Mouse (Mus musculus) erythroblast, embryonic 14.5 days (primary cell): ENCODE data around the gene Rapgef6. TPM values are rescaled to one million over a fixed set of nuclear protein-coding genes. Genes with fewer than 3 reads are reported as not detected.

ENCODE experiments used
- H3K27me3 ChIP-seq: 2 replicates; pipeline ENCODE4 v1.6.1; 2012; ENCODE audit warnings: inconsistent platforms; ENCODE audit not compliant: control insufficient read depth
- H3K36me3 ChIP-seq: 2 replicates; pipeline ENCODE4 v1.6.1; 2012; ENCODE audit warnings: mild to moderate bottlenecking, inconsistent platforms; ENCODE audit not compliant: control insufficient read depth
- H3K4me1 ChIP-seq: 2 replicates; pipeline ENCODE4 v1.6.1; 2012; ENCODE audit warnings: inconsistent platforms; ENCODE audit not compliant: control insufficient read depth
- H3K4me3 ChIP-seq: replicated peaks from 2 replicates; pipeline ENCODE3; 2012; ENCODE audit warnings: moderate library complexity, mild to moderate bottlenecking, inconsistent platforms
- H3K9me3 ChIP-seq: 2 replicates; pipeline ENCODE4 v1.6.1; 2012; ENCODE audit warnings: low read length, inconsistent platforms, mixed read lengths; ENCODE audit not compliant: control insufficient read depth
- GATA1 ChIP-seq: IDR thresholded peaks from 2 replicates; pipeline ENCODE4 v1.6.1; 2012; ENCODE audit warnings: low read length, inconsistent platforms, mixed read lengths
- TAL1 ChIP-seq: IDR thresholded peaks from 3 replicates; pipeline ENCODE4 v1.6.1; 2012; ENCODE audit warnings: low read length, inconsistent platforms, mixed read lengths
- polyA plus RNA-seq: library from polyadenylated mRNA; stranded (reverse); fragments of >175 nt; gene quantifications from 2 replicates; pipeline ENCODE4 v1.2.3, GENCODE M21; 2012

The Rapgef6 gene
- polyA plus RNA-seq, 1 experiment: 0.55 TPM

DNA sequence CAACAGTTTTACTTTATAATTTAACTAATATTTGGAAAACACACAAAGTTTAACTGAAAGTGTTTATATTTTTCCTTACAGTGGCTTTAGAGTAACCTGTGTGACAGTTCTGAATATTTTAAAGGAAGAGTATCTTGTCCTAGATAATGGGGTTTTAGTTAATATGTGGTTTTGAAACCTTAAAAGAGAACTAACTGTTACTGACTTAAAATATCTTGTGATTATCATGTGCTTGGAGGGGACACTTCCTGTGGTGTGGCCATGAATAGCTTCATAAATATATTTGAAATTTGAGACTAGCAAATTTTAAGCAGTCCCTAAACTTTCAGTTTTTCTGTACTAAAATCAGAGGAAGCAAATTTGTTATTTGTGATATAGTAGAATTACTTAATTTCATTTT, 125.9 kb downstream of the Rapgef6 start:
- Histone ChIP-seq H3K36me3 (peaks cover 50% of the 10 kb centered on the region), H3K4me3 (no peak overlapping the region)

DNA sequence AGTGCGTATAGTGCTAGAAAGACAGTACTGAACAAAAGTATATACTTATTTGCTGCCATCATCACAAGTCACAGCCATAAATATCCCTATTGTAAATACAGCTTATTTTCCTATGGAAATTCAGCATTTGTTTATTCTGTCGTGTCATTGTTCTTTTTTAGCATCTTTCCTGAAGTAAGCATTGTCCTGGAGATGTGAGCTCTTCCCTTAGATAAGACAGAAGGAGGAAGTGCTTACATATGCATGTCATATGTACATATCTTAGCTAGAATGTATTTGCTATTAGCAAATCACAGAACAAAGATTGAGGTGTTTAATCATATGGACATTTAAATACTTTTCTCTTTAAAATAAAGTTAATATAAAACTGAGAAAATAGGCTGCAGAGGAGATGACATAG, 132.8 kb downstream of the Rapgef6 start:
- H3K4me3 ChIP-seq: no peak overlapping the region
- H3K4me1 ChIP-seq: no peaks in the 10 kb centered on the region
- peaks cover 69% of the 10 kb centered on the region for H3K36me3 ChIP-seq
- H3K27me3 ChIP-seq: no peaks in the 10 kb centered on the region
- TF ChIP-seq GATA1 (no peak), TAL1 (no peak)
- H3K9me3 ChIP-seq: no peaks in the 10 kb centered on the region

More for the DNA sequence above, 125.9 kb downstream of the Rapgef6 start:
- Histone ChIP-seq H3K9me3 (no peaks in the 10 kb centered on the region), H3K4me1 (no peaks in the 10 kb centered on the region), H3K27me3 (no peaks in the 10 kb centered on the region)
- TF ChIP-seq TAL1 (no peak), GATA1 (no peak)

DNA sequence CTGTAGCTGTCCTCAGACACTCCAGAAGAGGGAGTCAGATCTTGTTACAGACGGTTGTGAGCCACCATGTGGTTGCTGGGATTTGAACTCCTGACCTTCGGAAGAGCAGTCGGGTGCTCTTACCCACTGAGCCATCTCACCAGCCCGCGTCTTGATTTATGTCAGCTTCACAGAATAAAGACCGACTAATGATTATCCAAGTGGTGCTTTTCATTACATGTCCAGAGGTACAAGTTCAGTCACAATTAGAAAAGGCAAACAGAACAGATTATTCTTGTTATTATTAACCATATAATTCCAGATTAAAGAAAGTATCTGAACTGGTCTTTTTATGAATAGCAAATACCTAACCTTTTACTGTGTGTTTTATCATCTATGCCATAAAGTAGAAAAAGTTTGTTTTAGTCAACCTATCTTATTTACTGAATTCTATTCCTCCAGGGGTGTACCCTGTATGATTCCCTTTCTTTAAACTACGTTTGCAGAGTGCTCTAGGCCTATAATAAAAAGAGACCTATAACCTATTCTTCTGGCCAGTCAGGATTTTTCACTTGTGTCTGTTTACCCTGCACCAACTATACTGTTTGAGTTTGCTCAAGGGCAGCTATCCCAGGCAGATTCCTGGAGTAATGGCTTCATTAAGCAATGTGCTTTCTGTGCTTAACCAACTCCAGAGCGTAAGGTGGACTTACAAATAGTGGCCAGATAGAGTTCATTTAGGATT, 151.1 kb downstream of the Rapgef6 start:
- Histone ChIP-seq H3K4me1 (no peaks in the 10 kb centered on the region), H3K4me3 (no peak overlapping the region), H3K27me3 (no peaks in the 10 kb centered on the region), H3K36me3 (peaks cover 63% of the 10 kb centered on the region), H3K9me3 (no peaks in the 10 kb centered on the region)
- TF ChIP-seq GATA1 (no peak), TAL1 (no peak)

DNA sequence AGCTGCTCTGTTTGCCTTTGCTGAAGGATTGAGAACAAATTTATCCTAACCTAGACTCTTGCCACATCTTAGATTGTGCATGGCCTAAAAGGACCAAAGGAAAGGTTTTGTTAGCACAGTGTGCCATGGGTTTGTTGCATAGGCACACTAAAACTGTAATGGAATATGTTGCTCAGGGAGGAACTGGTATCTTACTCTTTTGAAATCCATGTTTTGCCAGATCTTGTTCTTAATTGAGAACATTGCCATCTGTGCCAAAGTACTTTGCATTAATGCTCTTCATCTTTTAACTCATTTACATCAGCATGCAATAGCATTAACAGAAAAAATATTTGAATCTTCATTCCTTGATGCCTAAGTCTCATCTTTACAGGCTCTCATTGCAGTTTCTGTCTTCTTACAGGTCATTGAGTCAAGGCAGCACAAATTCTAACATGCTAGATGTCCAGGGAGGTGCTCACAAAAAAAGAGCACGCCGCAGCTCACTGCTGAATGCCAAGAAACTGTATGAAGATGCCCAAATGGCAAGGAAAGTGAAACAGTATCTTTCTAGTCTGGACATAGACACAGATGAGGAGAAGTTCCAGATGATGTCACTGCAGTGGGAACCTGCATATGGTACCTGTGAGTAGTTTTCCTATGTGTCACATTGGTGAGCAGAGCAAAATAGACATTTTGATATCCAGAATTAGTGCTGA, 153.3 kb downstream of the Rapgef6 start:
- no peak for TF ChIP-seq GATA1
- no peak for TF ChIP-seq TAL1
- Histone ChIP-seq H3K4me1 (no peaks in the 10 kb centered on the region), H3K27me3 (no peaks in the 10 kb centered on the region), H3K4me3 (no peak overlapping the region), H3K36me3 (peaks cover 67% of the 10 kb centered on the region), H3K9me3 (no peaks in the 10 kb centered on the region)

DNA sequence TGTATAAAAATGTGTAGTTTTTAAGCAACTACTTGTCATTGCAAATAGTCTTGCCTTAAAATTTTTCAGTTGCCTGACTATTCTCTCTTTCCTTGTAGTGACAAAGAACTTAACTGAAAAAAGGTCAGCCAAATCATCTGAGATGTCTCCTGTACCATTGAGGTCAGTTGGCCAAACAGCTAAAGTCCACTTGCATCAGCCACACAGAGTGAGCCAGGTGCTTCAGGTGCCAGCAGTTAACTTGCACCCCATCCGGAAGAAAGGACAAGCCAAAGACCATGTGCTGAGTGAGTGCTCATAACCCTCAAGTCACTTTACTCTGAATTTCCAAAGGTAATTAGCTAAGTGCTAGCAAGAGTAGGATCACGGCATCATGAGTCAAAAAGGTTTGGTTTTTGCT, 156.5 kb downstream of the Rapgef6 start:
- Histone ChIP-seq H3K36me3 (peaks cover 80% of the 10 kb centered on the region), H3K27me3 (no peaks in the 10 kb centered on the region), H3K4me1 (no peaks in the 10 kb centered on the region), H3K4me3 (no peak overlapping the region), H3K9me3 (no peaks in the 10 kb centered on the region)
- TF ChIP-seq TAL1 (no peak), GATA1 (no peak)

DNA sequence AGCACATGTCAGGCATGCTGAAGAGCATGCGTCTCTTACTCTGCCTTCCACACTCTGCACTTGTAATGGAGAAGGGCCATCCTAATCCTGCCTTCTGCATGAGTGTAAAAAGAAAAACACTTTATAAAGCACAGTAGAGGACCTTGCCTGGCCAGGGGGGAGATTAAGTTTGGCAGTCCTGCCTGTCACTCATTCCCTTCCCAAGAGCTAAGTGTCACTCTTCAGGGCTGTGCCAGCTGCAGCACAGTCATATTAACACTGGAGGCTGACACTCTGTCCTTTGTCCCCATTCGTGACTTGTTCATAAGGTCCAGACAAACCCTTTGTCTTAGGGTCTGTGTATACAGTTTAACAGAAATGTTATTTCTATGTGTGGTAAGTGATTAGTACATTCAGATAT, 162.2 kb downstream of the Rapgef6 start:
- peaks cover 82% of the 10 kb centered on the region for H3K36me3 ChIP-seq
- no peaks in the 10 kb centered on the region for H3K27me3 ChIP-seq
- H3K4me1 ChIP-seq: no peaks in the 10 kb centered on the region
- TF ChIP-seq GATA1 (no peak), TAL1 (no peak)
- no peaks in the 10 kb centered on the region for H3K9me3 ChIP-seq
- H3K4me3 ChIP-seq: no peak overlapping the region

DNA sequence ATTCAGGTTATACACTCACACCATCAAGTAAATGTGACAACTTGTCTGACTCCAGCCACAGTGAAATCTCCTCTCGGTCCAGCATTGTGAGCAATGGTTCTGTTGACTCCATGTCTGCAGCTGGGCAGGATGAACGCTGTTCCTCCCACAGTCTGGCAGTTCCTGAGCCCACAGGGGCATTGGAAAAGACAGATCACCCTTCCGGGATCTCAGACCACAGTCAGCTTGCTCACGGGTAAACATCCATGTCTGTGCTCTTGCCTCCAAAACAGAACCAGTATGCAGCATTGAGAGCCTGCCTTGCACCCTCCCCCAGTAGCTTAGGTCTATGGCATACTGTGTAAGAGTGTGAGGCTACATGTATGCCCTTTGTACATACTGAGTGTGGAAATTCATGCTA, 167.5 kb downstream of the Rapgef6 start:
- no peak for TF ChIP-seq TAL1
- no peak for TF ChIP-seq GATA1
- H3K27me3 ChIP-seq: no peaks in the 10 kb centered on the region
- no peaks in the 10 kb centered on the region for H3K9me3 ChIP-seq
- peaks cover 84% of the 10 kb centered on the region for H3K36me3 ChIP-seq
- H3K4me3 ChIP-seq: no peak overlapping the region
- peaks cover 2% of the 10 kb centered on the region; the same call in 1 of the 2 replicates for H3K4me1 ChIP-seq

DNA sequence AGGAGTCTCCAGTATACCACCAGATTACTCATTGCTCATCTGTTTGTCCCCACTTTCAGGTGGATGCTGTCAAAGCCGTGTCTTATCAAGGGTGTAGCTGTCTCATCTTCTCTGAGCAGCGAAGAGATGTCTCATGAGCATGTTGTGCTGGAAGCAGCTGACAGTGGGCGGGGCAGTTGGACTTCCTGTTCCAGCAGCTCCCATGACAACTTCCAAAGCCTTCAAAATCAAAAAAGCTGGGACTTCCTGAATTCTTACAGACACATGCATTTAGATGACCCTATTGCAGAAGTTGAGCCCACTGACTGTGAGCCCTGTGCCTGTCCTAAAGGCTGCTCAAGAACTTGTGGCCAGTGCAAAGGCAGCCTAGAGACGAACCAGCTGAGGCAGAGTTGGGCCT, 168.5 kb downstream of the Rapgef6 start:
- H3K4me1 ChIP-seq: peaks cover 2% of the 10 kb centered on the region; the same call in 1 of the 2 replicates
- no peak overlapping the region for H3K4me3 ChIP-seq
- H3K36me3 ChIP-seq: peaks cover 86% of the 10 kb centered on the region
- TF ChIP-seq GATA1: no peak
- TF ChIP-seq TAL1: no peak
- H3K9me3 ChIP-seq: no peaks in the 10 kb centered on the region
- no peaks in the 10 kb centered on the region for H3K27me3 ChIP-seq

DNA sequence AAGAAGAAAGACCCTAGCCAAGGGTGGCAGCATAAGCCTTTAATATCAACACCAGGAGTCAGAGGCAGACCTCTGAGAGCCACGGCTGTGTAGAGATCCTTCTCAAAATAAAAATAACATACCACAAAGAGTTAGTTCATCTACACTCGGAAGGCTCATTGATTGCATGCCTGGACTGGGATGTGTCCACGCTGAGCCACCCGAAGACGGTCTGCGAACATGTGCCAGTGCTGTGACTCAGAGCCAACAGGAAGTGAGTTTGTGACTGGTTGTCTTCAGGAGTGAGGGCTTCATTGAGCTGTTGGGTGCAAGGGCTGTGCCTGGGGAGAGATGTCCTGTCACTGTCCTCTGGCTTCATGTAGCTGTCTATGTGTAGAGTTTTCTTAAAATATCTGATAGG, 171.0 kb downstream of the Rapgef6 start:
- H3K36me3 ChIP-seq: peaks cover 84% of the 10 kb centered on the region
- no peak for TF ChIP-seq GATA1
- no peak for TF ChIP-seq TAL1
- H3K27me3 ChIP-seq: no peaks in the 10 kb centered on the region
- H3K9me3 ChIP-seq: no peaks in the 10 kb centered on the region
- peaks cover 2% of the 10 kb centered on the region; the same call in 1 of the 2 replicates for H3K4me1 ChIP-seq
- no peak overlapping the region for H3K4me3 ChIP-seq
